Mouse (Mus musculus): ENCODE results near the gene Prcd. TPM values are rescaled to one million over a fixed set of nuclear protein-coding genes. Genes with fewer than 3 reads are reported as not detected.
A peak's percentile ranks its signal among the peaks of the same experiment; 100 is the strongest.

The Prcd gene
- polyA plus RNA-seq, 1 experiment = not detected

- no peak for TF ChIP-seq CTCF (IDR thresholded peaks at IDR 0.05; ENCODE audit: low read depth, low read length)
- TF ChIP-seq POLR2A (IDR thresholded peaks at IDR 0.05; ENCODE audit: borderline replicate concordance, low read depth, low read length) = no peak
- Histone ChIP-seq H3K27ac (ENCODE audit: insufficient read depth, low read depth, low read length) (no peak overlapping the region), H3K4me1 (ENCODE audit: control insufficient read depth, insufficient read depth, low read length) (peaks cover 3% of the 10 kb centered on the region), H3K4me3 (ENCODE audit: insufficient read depth, low read length) (no peak overlapping the region)
These were observed 5.9 kb upstream of the Prcd start for GRCm38 (mm10) chr11:116647340-116647991.

GRCm38 (mm10) chr11:116648213-116648921 lies 5.0 kb upstream of the Prcd start:
- H3K27ac ChIP-seq (ENCODE audit: insufficient read depth, low read depth, low read length) = no peak overlapping the region
- peaks cover 3% of the 10 kb centered on the region for H3K4me1 ChIP-seq (ENCODE audit: control insufficient read depth, insufficient read depth, low read length)
- no peak overlapping the region for H3K4me3 ChIP-seq (ENCODE audit: insufficient read depth, low read length)
- TF ChIP-seq CTCF (IDR thresholded peaks at IDR 0.05; ENCODE audit: low read depth, low read length) = no peak
- TF ChIP-seq POLR2A (IDR thresholded peaks at IDR 0.05; ENCODE audit: borderline replicate concordance, low read depth, low read length) = no peak

- H3K27ac ChIP-seq (ENCODE audit: insufficient read depth, low read depth, low read length) = no peak overlapping the region
- TF ChIP-seq POLR2A (IDR thresholded peaks at IDR 0.05; ENCODE audit: borderline replicate concordance, low read depth, low read length) (no peak), CTCF (IDR thresholded peaks at IDR 0.05; ENCODE audit: low read depth, low read length) (no peak)
- H3K4me1 ChIP-seq (ENCODE audit: control insufficient read depth, insufficient read depth, low read length) = peaks cover 3% of the 10 kb centered on the region
- no peak overlapping the region for H3K4me3 ChIP-seq (ENCODE audit: insufficient read depth, low read length)
These were observed 4.4 kb upstream of the Prcd start for GRCm38 (mm10) chr11:116648976-116649375.

DNA sequence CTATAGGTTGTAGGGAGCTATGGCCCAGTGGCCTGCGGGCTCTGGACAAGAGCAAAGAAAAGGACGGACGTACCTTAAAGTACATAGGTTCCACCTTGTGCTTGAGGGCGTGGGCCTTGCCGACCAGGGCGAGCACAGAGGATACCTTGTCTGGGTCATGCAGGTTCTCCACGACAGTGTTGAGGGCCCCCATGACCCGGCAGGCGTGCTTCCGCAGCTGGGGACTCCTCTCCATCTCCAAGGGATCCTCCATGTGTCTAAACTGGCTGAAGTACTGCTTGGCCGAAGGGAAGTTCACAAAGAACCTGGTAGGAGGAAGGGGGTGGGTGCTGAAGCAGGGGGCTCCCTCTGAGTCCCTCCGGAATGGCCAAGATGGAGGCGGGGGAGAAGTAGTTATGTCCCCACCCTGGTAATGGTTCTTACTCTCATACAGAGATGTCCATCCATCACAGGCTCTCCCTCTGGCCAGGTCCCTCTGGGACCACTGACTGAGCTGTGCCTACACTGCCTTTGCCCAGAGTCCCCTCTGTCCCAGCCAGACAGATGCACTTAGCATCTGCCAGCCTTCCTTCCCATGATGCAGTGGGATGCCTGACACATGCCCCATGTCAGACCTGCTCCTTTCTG lies 3.5 kb upstream of the Prcd start:
- Histone ChIP-seq H3K4me1 (ENCODE audit: control insufficient read depth, insufficient read depth, low read length) (peaks cover 3% of the 10 kb centered on the region), H3K27ac (ENCODE audit: insufficient read depth, low read depth, low read length) (no peak overlapping the region), H3K4me3 (ENCODE audit: insufficient read depth, low read length) (no peak overlapping the region)
- TF ChIP-seq POLR2A (IDR thresholded peaks at IDR 0.05; ENCODE audit: borderline replicate concordance, low read depth, low read length) (no peak), CTCF (IDR thresholded peaks at IDR 0.05; ENCODE audit: low read depth, low read length) (no peak)

DNA sequence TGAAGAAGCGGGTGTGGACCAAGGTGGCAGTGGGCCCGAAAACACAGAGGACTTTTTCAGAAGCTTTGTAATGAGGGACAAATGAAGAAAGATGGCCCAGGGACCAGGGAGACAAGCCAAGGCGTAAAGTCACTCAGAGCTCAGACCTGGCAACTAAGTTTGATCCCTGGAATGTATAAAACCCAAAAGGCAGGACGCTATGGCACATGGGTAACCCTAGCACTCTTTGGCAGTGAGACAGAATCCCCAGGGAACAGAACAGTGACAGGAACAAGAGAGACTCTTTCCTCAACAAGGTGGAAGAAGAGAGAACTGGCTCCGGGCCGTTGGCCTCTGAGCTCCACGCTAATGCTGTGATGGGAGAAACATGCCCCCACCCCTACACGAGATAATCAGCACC lies 2.5 kb upstream of the Prcd start:
- H3K4me1 ChIP-seq (ENCODE audit: control insufficient read depth, insufficient read depth, low read length) = peaks cover 3% of the 10 kb centered on the region
- H3K27ac ChIP-seq (ENCODE audit: insufficient read depth, low read depth, low read length) = no peak overlapping the region
- H3K4me3 ChIP-seq (ENCODE audit: insufficient read depth, low read length) = no peak overlapping the region
- TF ChIP-seq CTCF (IDR thresholded peaks at IDR 0.05; ENCODE audit: low read depth, low read length) = no peak
- TF ChIP-seq POLR2A (IDR thresholded peaks at IDR 0.05; ENCODE audit: borderline replicate concordance, low read depth, low read length) = no peak

DNA sequence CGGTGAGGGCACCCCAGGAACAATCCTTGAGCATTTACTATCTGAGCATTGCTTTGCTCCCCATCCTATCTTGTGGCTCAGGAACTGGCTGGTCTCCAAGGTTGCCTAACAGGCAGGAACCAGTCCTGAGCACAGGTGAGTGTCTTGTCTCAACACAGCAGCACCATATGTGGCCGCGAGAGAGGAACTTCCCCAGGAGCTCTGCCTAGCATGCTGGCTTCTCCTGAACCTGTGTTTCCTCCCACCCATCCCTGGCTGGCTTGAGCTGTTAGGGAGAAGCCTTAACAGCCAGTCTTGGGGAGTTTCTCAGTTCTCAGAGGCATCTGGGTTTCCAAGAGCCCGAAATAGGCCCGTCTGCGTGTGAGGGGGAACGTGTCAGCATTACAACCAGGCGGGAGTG lies 2.0 kb upstream of the Prcd start:
- TF ChIP-seq POLR2A (IDR thresholded peaks at IDR 0.05; ENCODE audit: borderline replicate concordance, low read depth, low read length) (no peak), CTCF (IDR thresholded peaks at IDR 0.05; ENCODE audit: low read depth, low read length) (no peak)

DNA sequence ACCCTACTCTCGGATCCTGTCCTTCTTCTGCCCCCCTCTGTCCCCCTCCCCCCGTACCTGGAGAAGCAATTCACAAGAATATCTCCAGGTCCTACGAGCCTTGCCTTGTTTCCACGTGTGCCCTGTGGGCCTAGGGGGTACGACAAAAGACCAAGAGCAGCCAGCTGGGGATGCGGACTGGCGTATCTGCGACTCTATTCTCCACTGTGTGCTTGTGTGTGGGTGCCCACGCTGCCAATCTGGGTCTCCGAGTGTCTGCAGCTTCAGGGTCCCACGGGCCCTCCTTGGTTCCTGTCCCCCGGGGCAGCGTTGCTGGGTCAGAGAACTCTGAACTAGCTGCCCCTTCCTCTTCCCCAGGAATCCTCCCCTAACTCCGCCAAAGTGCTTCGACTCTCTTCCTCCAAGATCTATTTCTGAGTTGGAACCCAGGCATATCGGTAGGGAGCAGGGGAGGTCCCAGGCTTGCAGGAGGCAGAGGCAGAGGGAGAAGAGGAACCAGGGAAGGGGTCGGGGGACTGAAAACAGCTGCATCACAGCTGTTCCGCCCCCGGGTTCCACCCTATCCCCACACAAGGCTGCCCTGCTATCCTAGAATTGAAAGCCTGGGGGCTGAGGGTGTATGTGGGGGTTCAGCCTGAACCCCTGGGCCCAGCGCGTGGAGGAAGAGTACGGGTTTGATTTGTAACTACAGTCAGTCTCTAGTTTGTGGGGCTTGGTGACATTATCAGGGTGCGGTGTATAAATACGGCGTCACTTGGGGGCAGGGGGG lies 820 bp upstream of the Prcd start:
- Histone ChIP-seq H3K4me3 (ENCODE audit: insufficient read depth, low read length) (no peak overlapping the region), H3K27ac (ENCODE audit: insufficient read depth, low read depth, low read length) (no peak overlapping the region), H3K4me1 (ENCODE audit: control insufficient read depth, insufficient read depth, low read length) (peaks cover 3% of the 10 kb centered on the region)
- TF ChIP-seq POLR2A (IDR thresholded peaks at IDR 0.05; ENCODE audit: borderline replicate concordance, low read depth, low read length) (no peak), CTCF (IDR thresholded peaks at IDR 0.05; ENCODE audit: low read depth, low read length) (no peak)

More for the DNA sequence above, 2.0 kb upstream of the Prcd start:
- Histone ChIP-seq H3K4me3 (ENCODE audit: insufficient read depth, low read length) (no peak overlapping the region), H3K4me1 (ENCODE audit: control insufficient read depth, insufficient read depth, low read length) (peaks cover 3% of the 10 kb centered on the region), H3K27ac (ENCODE audit: insufficient read depth, low read depth, low read length) (no peak overlapping the region)

GRCm38 (mm10) chr11:116653709-116654221 lies 431 bp downstream of the Prcd start:
- Histone ChIP-seq H3K27ac (ENCODE audit: insufficient read depth, low read depth, low read length) (no peak overlapping the region), H3K4me1 (ENCODE audit: control insufficient read depth, insufficient read depth, low read length) (no peaks in the 10 kb centered on the region), H3K4me3 (ENCODE audit: insufficient read depth, low read length) (peak overlapping the region; percentile 48)
- TF ChIP-seq CTCF (IDR thresholded peaks at IDR 0.05; ENCODE audit: low read depth, low read length) (no peak), POLR2A (IDR thresholded peaks at IDR 0.05; ENCODE audit: borderline replicate concordance, low read depth, low read length) (no peak)

DNA sequence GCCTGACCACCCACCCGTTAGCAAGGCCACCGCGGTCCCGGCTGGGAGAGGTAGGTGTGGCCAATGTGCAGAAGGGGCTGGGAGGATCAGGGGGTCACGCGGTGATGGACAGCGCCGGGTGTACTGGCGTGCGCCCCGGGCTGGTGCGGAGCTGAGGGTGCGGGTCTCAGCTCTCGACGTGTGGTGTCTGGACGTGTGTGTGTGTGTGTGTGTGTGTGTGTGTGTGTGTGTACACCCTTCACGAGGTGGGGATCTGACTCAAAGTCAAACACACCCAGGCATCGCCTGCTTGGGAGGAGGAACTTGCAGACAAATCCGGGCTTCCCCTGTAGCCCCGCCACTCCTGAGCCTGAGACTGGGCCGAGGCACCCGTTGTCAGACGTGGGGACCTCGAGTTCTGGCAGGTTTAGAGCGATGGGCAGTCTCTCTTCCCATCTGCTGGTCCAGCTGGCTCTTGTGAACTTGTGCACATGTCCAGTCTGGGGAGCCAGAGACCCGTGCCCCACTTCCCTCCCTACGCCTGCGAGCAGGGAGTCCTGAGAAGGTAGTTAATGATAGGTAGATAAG lies 1.0 kb downstream of the Prcd start, which contains the start of gene Cygb:
Cygb (minus strand) TSS at position 59 of the 567 bp plus-strand sequence.
- no peak for TF ChIP-seq POLR2A (IDR thresholded peaks at IDR 0.05; ENCODE audit: borderline replicate concordance, low read depth, low read length)
- no peak for TF ChIP-seq CTCF (IDR thresholded peaks at IDR 0.05; ENCODE audit: low read depth, low read length)

More for the DNA sequence above, 1.0 kb downstream of the Prcd start, which contains the start of gene Cygb:
- no peak within 1 kb of the TSS for H3K27ac ChIP-seq (ENCODE audit: insufficient read depth, low read depth, low read length)
- peak within 1 kb of the TSS; percentile 48 for H3K4me3 ChIP-seq (ENCODE audit: insufficient read depth, low read length)
- H3K4me1 ChIP-seq (ENCODE audit: control insufficient read depth, insufficient read depth, low read length) = no peaks in the 10 kb centered on the region

Measured in bone marrow macrophage, adult 2 months (primary cell).